Mouse (Mus musculus) MEL (cell line): Measurements from ENCODE around the gene Atp1a1. TPM values are rescaled to one million over a fixed set of nuclear protein-coding genes. Genes with fewer than 3 reads are reported as not detected.

Source experiments
- DNase-seq: peaks from one replicate; pipeline ENCODE4 v3.0.0; 2011; ENCODE audit warnings: low read depth, low spot score
- H3K27ac ChIP-seq: 2 replicates; pipeline ENCODE4 v1.5.1; 2012; ENCODE audit warnings: low read depth, mild to moderate bottlenecking, control low read depth, low read length, moderate library complexity; ENCODE audit not compliant: control insufficient read depth
- H3K27me3 ChIP-seq, 2 experiments: fragments of 150-350 bp in 1 of 2; sonication (generic) in 1 of 2; 2 replicates each; pipeline ENCODE4 v1.6.1; 2012; ENCODE audit warnings: low read length in 2 of 2, mild to moderate bottlenecking in 2 of 2, improper control_type of control experiment in 1 of 2, moderate library complexity in 1 of 2; ENCODE audit not compliant: insufficient read depth in 2 of 2, control insufficient read depth in 1 of 2
- H3K36me3 ChIP-seq, 2 experiments: 2 replicates each; pipeline ENCODE4 v1.6.1; 2012 to 2014; ENCODE audit warnings: low read length in 2 of 2, improper control_type of control experiment in 1 of 2, inconsistent platforms in 1 of 2, mild to moderate bottlenecking in 1 of 2; ENCODE audit not compliant: insufficient read depth in 2 of 2, control insufficient read depth in 1 of 2
- H3K4me1 ChIP-seq, 2 experiments: fragments of 150-350 bp in 1 of 2; sonication (generic) in 1 of 2; 2 replicates each; pipeline ENCODE4 v1.6.1; 2012; ENCODE audit warnings: low read length in 2 of 2, improper control_type of control experiment in 1 of 2, mild to moderate bottlenecking in 1 of 2; ENCODE audit not compliant: insufficient read depth in 2 of 2, control insufficient read depth in 1 of 2
- H3K4me3 ChIP-seq, 2 experiments: fragments of 150-350 bp in 1 of 2; sonication (generic) in 1 of 2; 2 replicates each; pipeline ENCODE4 v1.5.1; 2012; ENCODE audit warnings: low read depth in 2 of 2, low read length in 2 of 2, mild to moderate bottlenecking in 2 of 2, moderate library complexity in 2 of 2, control low read depth in 1 of 2, improper control_type of control experiment in 1 of 2; ENCODE audit not compliant: control insufficient read depth in 1 of 2, insufficient read depth in 1 of 2
- H3K79me2 ChIP-seq: 2 replicates; pipeline ENCODE4 v1.6.1; 2012; ENCODE audit warnings: mild to moderate bottlenecking, low read length, moderate library complexity; ENCODE audit not compliant: control insufficient read depth, poor library complexity, insufficient read depth
- H3K9ac ChIP-seq: 2 replicates; pipeline ENCODE4 v1.6.1; 2012; ENCODE audit warnings: low read depth, mild to moderate bottlenecking, control low read depth, low read length, moderate library complexity; ENCODE audit not compliant: control insufficient read depth, poor library complexity, severe bottlenecking
- H3K9me3 ChIP-seq: fragments of 150-350 bp; sonication (generic); replicated peaks from 2 replicates; pipeline ENCODE4 v1.6.1; 2012; ENCODE audit warnings: mild to moderate bottlenecking, low read length, improper control_type of control experiment, moderate library complexity; ENCODE audit not compliant: insufficient read depth
- CHD1 ChIP-seq: IDR thresholded peaks from 2 replicates; pipeline ENCODE4 v1.6.1; 2012; ENCODE audit warnings: low read depth, mild to moderate bottlenecking, inconsistent platforms, low read length, improper control_type of control experiment
- CHD2 ChIP-seq: IDR thresholded peaks from 2 replicates; pipeline ENCODE4 v1.6.1; 2011; ENCODE audit warnings: low read length, improper control_type of control experiment
- ELF1 ChIP-seq: IDR thresholded peaks from 2 replicates; pipeline ENCODE4 v1.6.1; 2014; ENCODE audit warnings: low read depth, mild to moderate bottlenecking, inconsistent platforms, low read length, improper control_type of control experiment, moderate library complexity
- JUND ChIP-seq: IDR thresholded peaks from 2 replicates; pipeline ENCODE4 v1.6.1; 2011; ENCODE audit warnings: low read depth, mild to moderate bottlenecking, improper control_type of control experiment, low read length
- MYB ChIP-seq: IDR thresholded peaks from 2 replicates; pipeline ENCODE4 v1.6.1; 2011; ENCODE audit warnings: mild to moderate bottlenecking, low read depth, low read length, improper control_type of control experiment
- NELFE ChIP-seq: IDR thresholded peaks from 2 replicates; pipeline ENCODE4 v1.6.1; 2011; ENCODE audit warnings: low read depth, low read length, improper control_type of control experiment
- NRF1 ChIP-seq: IDR thresholded peaks from 2 replicates; pipeline ENCODE4 v1.6.1; 2014; ENCODE audit warnings: low read depth, mild to moderate bottlenecking, inconsistent platforms, low read length, improper control_type of control experiment, moderate library complexity; ENCODE audit not compliant: poor library complexity, insufficient read depth, severe bottlenecking
- POLR2AphosphoS2 ChIP-seq: IDR thresholded peaks from 2 replicates; pipeline ENCODE4 v1.6.1; 2011; ENCODE audit warnings: low read length, improper control_type of control experiment
- POLR2AphosphoS5 ChIP-seq: IDR thresholded peaks from 2 replicates; pipeline ENCODE4 v1.6.1; 2012; ENCODE audit warnings: low read depth, borderline replicate concordance, mild to moderate bottlenecking, inconsistent platforms, low read length, moderate library complexity, mixed read lengths
- SMC3 ChIP-seq: IDR thresholded peaks from 2 replicates; pipeline ENCODE4 v1.6.1; 2011; ENCODE audit warnings: low read depth, low read length, improper control_type of control experiment
- TBP ChIP-seq: IDR thresholded peaks from 2 replicates; pipeline ENCODE4 v1.8.0; 2011; ENCODE audit warnings: low read depth, low read length, improper control_type of control experiment
- TCF12 ChIP-seq: IDR thresholded peaks from 2 replicates; pipeline ENCODE4 v1.6.1; 2014; ENCODE audit warnings: low read depth, mild to moderate bottlenecking, inconsistent platforms, low read length, improper control_type of control experiment, moderate library complexity
- USF1 ChIP-seq: IDR thresholded peaks from 2 replicates; pipeline ENCODE4 v1.6.1; 2014; ENCODE audit warnings: low read depth, mild to moderate bottlenecking, inconsistent platforms, low read length, improper control_type of control experiment, moderate library complexity
- USF2 ChIP-seq, 2 experiments: IDR thresholded peaks; 2 replicates each; pipeline ENCODE4 v1.6.1; 2011 to 2012; ENCODE audit warnings: improper control_type of control experiment in 2 of 2, low read length in 2 of 2, borderline replicate concordance in 1 of 2, inconsistent platforms in 1 of 2, low read depth in 1 of 2, mild to moderate bottlenecking in 1 of 2; ENCODE audit not compliant: insufficient read depth in 1 of 2
- ZC3H11A ChIP-seq: IDR thresholded peaks from 2 replicates; pipeline ENCODE4 v1.6.1; 2012; ENCODE audit warnings: low read depth, mild to moderate bottlenecking, inconsistent platforms, low read length, improper control_type of control experiment
- ZNF384 ChIP-seq: IDR thresholded peaks from 2 replicates; pipeline ENCODE4 v1.6.1; 2012; ENCODE audit warnings: low read depth, mild to moderate bottlenecking, inconsistent platforms, low read length, improper control_type of control experiment
- polyA plus RNA-seq, 2 experiments: library from polyadenylated mRNA; stranded (reverse) in 1 of 2; unstranded in 1 of 2; fragments of >175 nt in 1 of 2; fragments of >200 nt in 1 of 2; gene quantifications; 2 replicates each; pipeline versions ENCODE4 v1.2.1 to v1.2.4; 2012; ENCODE audit warnings: low replicate concordance in 2 of 2, low read depth in 1 of 2; ENCODE audit not compliant: insufficient read length in 2 of 2, insufficient read depth in 1 of 2, missing spikeins in 1 of 2
- total RNA-seq: library from RNA; depleted of rRNA; stranded (reverse); fragments of 300-350 nt; gene quantifications from 2 replicates; pipeline ENCODE4 v1.2.3, GENCODE M21; 2012

Atp1a1 gene
- total and polyA plus RNA-seq, 3 experiments: 136 to 174 TPM; not detected in 1

- Histone ChIP-seq H3K79me2 (peaks cover 6% of the 10 kb centered on the region; the same call in 1 of the 2 replicates), H3K9ac (no peak overlapping the region), H3K4me3 (no peak overlapping the region), H3K36me3 (peaks cover 7 to 15% of the 10 kb centered on the region in 2 experiments), H3K27me3 (no peaks in the 10 kb centered on the region), H3K9me3 (no peaks in the 10 kb centered on the region)
- DNase-seq: no peak
- TF ChIP-seq ELF1 (no peak), TBP (no peak)
- TF ChIP-seq, all 39 proteins: peak for 0
- Histone ChIP-seq H3K27ac (no peak overlapping the region), H3K4me1 (peaks cover 9 to 14% of the 10 kb centered on the region in 2 experiments)
Measured at GRCm38 (mm10) chr3:101592281-101593265, 11.9 kb downstream of the Atp1a1 start.

- DNase-seq: no peak
- no peak for TF ChIP-seq ZC3H11A
- TF ChIP-seq SMC3: no peak
- TF ChIP-seq CHD1: no peak
- TF ChIP-seq NRF1: no peak
- TF ChIP-seq MYB: no peak
- TF ChIP-seq USF2 (IDR thresholded peaks at IDR 0.05; ENCODE audit: borderline replicate concordance in 1 of 2, insufficient read depth in 1 of 2, low read depth in 1 of 2, low read length in 2 of 2): no peak
- TF ChIP-seq NELFE: no peak
- TF ChIP-seq TCF12: no peak
- Histone ChIP-seq H3K36me3 (peaks cover 0 to 7% of the 10 kb centered on the region in 2 experiments; a peak in 2 of 4 replicates), H3K4me1 (no peaks in the 10 kb centered on the region), H3K4me3 (no peak overlapping the region), H3K9me3 (no peaks in the 10 kb centered on the region), H3K27me3 (no peaks in the 10 kb centered on the region), H3K9ac (no peak overlapping the region), H3K27ac (no peak overlapping the region), H3K79me2 (no peaks in the 10 kb centered on the region)
Measured at GRCm38 (mm10) chr3:101590380-101590779, 14.1 kb downstream of the Atp1a1 start.

- no peak overlapping the region for H3K4me3 ChIP-seq
- TF ChIP-seq JUND (no peak), CHD2 (no peak), ZNF384 (no peak), SMC3 (no peak), USF1 (no peak), POLR2AphosphoS5 (no peak), TCF12 (no peak), POLR2AphosphoS2 (no peak)
- H3K9me3 ChIP-seq: no peaks in the 10 kb centered on the region
- no peaks in the 10 kb centered on the region for H3K27me3 ChIP-seq
- peaks cover 0 to 7% of the 10 kb centered on the region in 2 experiments; a peak in 2 of 4 replicates for H3K36me3 ChIP-seq
- H3K27ac ChIP-seq: no peak overlapping the region
- H3K79me2 ChIP-seq: no peaks in the 10 kb centered on the region
- H3K4me1 ChIP-seq: no peaks in the 10 kb centered on the region
- no peak for DNase-seq
- no peak overlapping the region for H3K9ac ChIP-seq
Measured at GRCm38 (mm10) chr3:101588299-101588698, 16.2 kb downstream of the Atp1a1 start.
